Mouse (Mus musculus) testis, adult 2 months (tissue): ENCODE results near the gene Srf. TPM values are rescaled to one million over a fixed set of nuclear protein-coding genes. Genes with fewer than 3 reads are reported as not detected.

Source experiments
- H3K27ac ChIP-seq: fragments of 200-500 bp; 2 replicates; pipeline ENCODE4 v1.5.1; 2012; ENCODE audit warnings: low read depth, low read length; ENCODE audit not compliant: control insufficient read depth, insufficient read depth
- H3K27me3 ChIP-seq: fragments of 200-500 bp; 2 replicates; pipeline ENCODE4 v1.6.1; 2012; ENCODE audit warnings: mild to moderate bottlenecking, low read length, moderate library complexity; ENCODE audit not compliant: control insufficient read depth, insufficient read depth
- H3K36me3 ChIP-seq: fragments of 200-500 bp; 2 replicates; pipeline ENCODE4 v1.6.1; 2012; ENCODE audit warnings: mild to moderate bottlenecking, low read length; ENCODE audit not compliant: control insufficient read depth, insufficient read depth
- H3K4me1 ChIP-seq: fragments of 200-500 bp; 2 replicates; pipeline ENCODE4 v1.6.1; 2012; ENCODE audit warnings: low read length; ENCODE audit not compliant: control insufficient read depth, insufficient read depth
- H3K4me3 ChIP-seq: fragments of 200-500 bp; 2 replicates; pipeline ENCODE4 v1.5.1; 2012; ENCODE audit warnings: low read depth, mild to moderate bottlenecking, low read length, moderate library complexity, mixed read lengths; ENCODE audit not compliant: control insufficient read depth
- CTCF ChIP-seq: fragments of 200-500 bp; IDR thresholded peaks from 2 replicates; pipeline ENCODE4 v1.5.1; 2012; ENCODE audit warnings: low read depth, mild to moderate bottlenecking, inconsistent platforms, low read length, moderate library complexity; ENCODE audit not compliant: control insufficient read depth, insufficient read depth, insufficient replicate concordance
- POLR2A ChIP-seq: fragments of 200-500 bp; IDR thresholded peaks from 2 replicates; pipeline ENCODE4 v1.6.1; 2012; ENCODE audit warnings: low read depth, mild to moderate bottlenecking, inconsistent platforms, low read length, moderate library complexity; ENCODE audit not compliant: control insufficient read depth
- polyA plus RNA-seq: library from polyadenylated mRNA; depleted of rRNA; stranded (reverse); fragments of >200 nt; gene quantifications from 2 replicates; pipeline ENCODE4 v1.2.3, GENCODE M21; 2012; rRNA removed

Gene Srf
- polyA plus RNA-seq, 1 experiment = 96.2 TPM

- Histone ChIP-seq H3K36me3 (no peaks in the 10 kb centered on the region; the same call in 1 of the 2 replicates), H3K27ac (no peak overlapping the region), H3K4me3 (no peak overlapping the region), H3K27me3 (no peaks in the 10 kb centered on the region), H3K4me1 (no peaks in the 10 kb centered on the region)
- TF ChIP-seq POLR2A = no peak
- TF ChIP-seq CTCF = no peak
Observed at GRCm38 (mm10) chr17:46513329-46513728, 42.6 kb downstream of the Srf start.

DNA sequence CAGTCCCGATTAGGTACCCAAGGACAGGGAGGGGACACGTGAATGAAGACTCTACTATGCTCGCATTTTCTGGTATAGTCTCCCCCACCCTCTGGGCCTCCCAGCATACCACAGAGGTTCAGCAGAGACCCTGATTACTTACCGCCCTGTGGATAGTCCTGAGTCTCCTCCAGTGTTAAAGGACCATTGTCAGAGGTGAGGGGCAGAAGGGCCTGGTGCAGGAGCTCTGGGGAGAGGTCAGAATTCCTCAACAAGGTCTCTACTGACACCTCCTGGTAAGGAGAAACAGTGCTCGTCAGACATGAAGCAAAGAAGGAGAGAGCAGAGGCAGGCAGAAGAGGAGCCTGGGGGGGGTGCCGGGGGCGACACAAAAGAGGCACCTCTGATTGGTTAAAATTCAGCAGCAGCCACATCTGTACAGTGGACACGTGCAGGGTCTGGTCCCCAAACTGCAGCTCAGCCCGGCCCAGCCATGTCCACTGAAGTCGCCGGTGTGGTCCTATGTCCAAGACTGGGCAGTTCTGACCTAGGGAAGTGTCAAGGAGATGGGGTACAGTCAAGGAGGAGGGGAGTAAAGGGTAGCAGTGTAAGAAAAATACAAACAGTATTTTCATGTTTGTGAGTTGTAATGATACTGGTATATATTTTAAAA, 44.8 kb downstream of the Srf start:
- Histone ChIP-seq H3K4me3 (no peak overlapping the region), H3K27me3 (no peaks in the 10 kb centered on the region), H3K27ac (no peak overlapping the region), H3K36me3 (no peaks in the 10 kb centered on the region), H3K4me1 (no peaks in the 10 kb centered on the region)
- TF ChIP-seq CTCF = 0 out of 2 replicates have a peak, but pooled peaks have one; percentile 8
- no peak for TF ChIP-seq POLR2A

GRCm38 (mm10) chr17:46505617-46506016, 50.4 kb downstream of the Srf start:
- Histone ChIP-seq H3K4me3 (no peak overlapping the region), H3K27ac (no peak overlapping the region), H3K36me3 (no peaks in the 10 kb centered on the region), H3K4me1 (no peaks in the 10 kb centered on the region), H3K27me3 (no peaks in the 10 kb centered on the region)
- no peak for TF ChIP-seq CTCF
- TF ChIP-seq POLR2A = no peak

DNA sequence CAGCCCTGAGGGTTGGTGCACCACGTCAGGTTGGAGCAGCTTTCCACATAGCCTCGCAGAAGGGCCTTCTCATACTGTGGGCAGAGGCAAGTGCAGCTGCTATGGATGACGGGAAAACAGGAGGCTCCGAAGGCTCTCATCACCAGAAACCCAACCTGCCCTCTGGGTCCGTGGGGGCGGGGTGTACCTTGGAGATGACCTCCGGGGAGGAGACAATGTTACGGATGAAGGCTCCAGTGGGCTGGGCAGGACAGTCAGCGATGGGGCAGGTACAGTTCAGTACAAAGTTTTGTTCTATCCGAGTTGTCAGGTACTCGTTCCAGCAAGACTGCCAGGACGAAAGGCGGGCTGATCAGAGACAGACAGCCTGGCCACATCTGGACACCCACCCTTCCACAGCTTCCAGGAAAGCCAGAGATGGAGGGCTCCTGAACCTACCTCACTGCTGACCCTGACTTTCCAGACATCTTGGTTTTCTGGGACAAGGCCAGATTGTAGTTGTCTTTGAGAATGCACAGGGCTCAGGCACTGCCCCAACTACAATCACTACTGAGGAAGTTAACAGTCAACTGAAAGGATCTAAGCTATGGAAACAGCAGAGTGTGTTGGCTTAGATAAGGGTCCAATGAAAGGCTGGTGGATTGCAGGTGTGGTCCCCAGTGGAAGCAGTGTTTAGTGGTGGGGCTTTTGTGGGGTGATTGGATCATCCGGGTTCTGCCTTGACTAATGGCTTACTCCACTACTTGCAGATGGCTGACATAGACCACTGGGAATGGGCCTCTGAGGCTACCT, 51.9 kb downstream of the Srf start:
- no peaks in the 10 kb centered on the region for H3K4me1 ChIP-seq
- H3K4me3 ChIP-seq = no peak overlapping the region
- H3K27ac ChIP-seq = no peak overlapping the region
- no peaks in the 10 kb centered on the region; the same call in 1 of the 2 replicates for H3K36me3 ChIP-seq
- TF ChIP-seq CTCF = no peak
- TF ChIP-seq POLR2A = no peak
- no peaks in the 10 kb centered on the region for H3K27me3 ChIP-seq

GRCm38 (mm10) chr17:46502775-46503174, 53.2 kb downstream of the Srf start:
- Histone ChIP-seq H3K4me3 (no peak overlapping the region), H3K4me1 (no peaks in the 10 kb centered on the region; the same call in 1 of the 2 replicates), H3K27me3 (no peaks in the 10 kb centered on the region), H3K36me3 (no peaks in the 10 kb centered on the region; the same call in 1 of the 2 replicates), H3K27ac (no peak overlapping the region)
- TF ChIP-seq POLR2A = no peak
- TF ChIP-seq CTCF = no peak

Other genes with a start within 250 kb of the Srf start
- 8.8 and 8.9 TPM in 2 replicates for gene Abcc10, start 227.8 kb downstream of the Srf start, polyA plus RNA-seq
- gene Zfp318, start 172.4 kb downstream of the Srf start, polyA plus RNA-seq = 71.7 and 73.7 TPM in 2 replicates
- gene Crip3, start 127.2 kb downstream of the Srf start, polyA plus RNA-seq = 7.4 and 8.5 TPM in 2 replicates
- gene Slc22a7, start 117.7 kb downstream of the Srf start, polyA plus RNA-seq = 1.3 and 1.5 TPM in 2 replicates
- gene Ttbk1, start 68.5 kb downstream of the Srf start, polyA plus RNA-seq = 80.7 and 92.4 TPM in 2 replicates
- gene Dnph1, start 59.5 kb downstream of the Srf start, polyA plus RNA-seq = 8.7 and 9.4 TPM in 2 replicates
- gene Cul9, start 9.8 kb downstream of the Srf start, polyA plus RNA-seq = 20.5 and 22.4 TPM in 2 replicates
- 3.1 and 3.2 TPM in 2 replicates for gene Ptk7, start 73.3 kb upstream of the Srf start, polyA plus RNA-seq
- 20.7 and 22.7 TPM in 2 replicates for gene Klc4, start 89.8 kb upstream of the Srf start, polyA plus RNA-seq
- 25.5 and 33.7 TPM in 2 replicates for gene Mrpl2, start 90.1 kb upstream of the Srf start, polyA plus RNA-seq
- 6.7 and 7.6 TPM in 2 replicates for gene Cul7, start 94.2 kb upstream of the Srf start, polyA plus RNA-seq
- 11.2 and 12.5 TPM in 2 replicates for gene Rrp36, start 118.2 kb upstream of the Srf start, polyA plus RNA-seq
- gene Mea1, start 122.6 kb upstream of the Srf start, polyA plus RNA-seq = 1,562 and 1,699 TPM in 2 replicates
- gene Klhdc3, start 124.7 kb upstream of the Srf start, polyA plus RNA-seq = 626 and 644 TPM in 2 replicates
- gene Ppp2r5d, start 148.9 kb upstream of the Srf start, polyA plus RNA-seq = 12.4 and 12.9 TPM in 2 replicates
- 43.4 and 43.9 TPM in 2 replicates for gene Pex6, start 155.3 kb upstream of the Srf start, polyA plus RNA-seq
- 2.3 and 3.7 TPM in 2 replicates for gene Gnmt, start 173.0 kb upstream of the Srf start, polyA plus RNA-seq
- 18.9 and 20.6 TPM in 2 replicates for gene Cnpy3, start 196.0 kb upstream of the Srf start, polyA plus RNA-seq
- 0.18 and 0.23 TPM in 2 replicates for gene Ptcra, start 207.5 kb upstream of the Srf start, polyA plus RNA-seq
- 86.6 and 89.2 TPM in 2 replicates for gene 2310039H08Rik, start 216.5 kb upstream of the Srf start, polyA plus RNA-seq
- 13.3 and 14.1 TPM in 2 replicates for gene Rpl7l1, start 226.5 kb upstream of the Srf start, polyA plus RNA-seq